Mouse (Mus musculus): ENCODE results near the gene P2rx1. TPM values are rescaled to one million over a fixed set of nuclear protein-coding genes. Genes with fewer than 3 reads are reported as not detected.
A peak's percentile ranks its signal among the peaks of the same experiment; 100 is the strongest.

Gene P2rx1
- polyA plus RNA-seq, 1 experiment from 2014 or later = 30.6 TPM

GRCm38 (mm10) chr11:72983283-72983682, 15.6 kb upstream of the P2rx1 start:
- no peaks in the 10 kb centered on the region for H3K9me3 ChIP-seq (replicated peaks; ENCODE audit: control insufficient read depth, low read length)
- no peak overlapping the region for H3K4me2 ChIP-seq (ENCODE audit: low read depth, low read length)
- no peak overlapping the region for H3K27ac ChIP-seq (ENCODE audit: low read length)
- no peak for ATAC-seq (ENCODE audit: insufficient read depth, low FRiP score)
- peaks cover 11% of the 10 kb centered on the region; the same call in 1 of the 2 replicates for H3K4me1 ChIP-seq (ENCODE audit: control insufficient read depth, insufficient read depth, low read length)
- H3K9ac ChIP-seq (ENCODE audit: low read length) = no peak overlapping the region
- no peaks in the 10 kb centered on the region for H3K36me3 ChIP-seq (ENCODE audit: control insufficient read depth, insufficient read depth, low read length)
- WGBS = 43% methylated on average over 5 of the region's 5 CpGs
- no peak overlapping the region for H3K4me3 ChIP-seq (replicated peaks; ENCODE audit: low read length)
- H3K27me3 ChIP-seq (ENCODE audit: control insufficient read depth, insufficient read depth, low read length) = no peaks in the 10 kb centered on the region

- no peak overlapping the region for H3K27ac ChIP-seq (ENCODE audit: low read length)
- H3K27me3 ChIP-seq (ENCODE audit: control insufficient read depth, insufficient read depth, low read length) = no peaks in the 10 kb centered on the region
- H3K36me3 ChIP-seq (ENCODE audit: control insufficient read depth, insufficient read depth, low read length) = no peaks in the 10 kb centered on the region
- no peak overlapping the region for H3K4me3 ChIP-seq (replicated peaks; ENCODE audit: low read length)
- H3K9ac ChIP-seq (ENCODE audit: low read length) = no peak overlapping the region
- peaks cover 17% of the 10 kb centered on the region for H3K4me1 ChIP-seq (ENCODE audit: control insufficient read depth, insufficient read depth, low read length)
- no peak for ATAC-seq (ENCODE audit: insufficient read depth, low FRiP score)
- WGBS = 58% methylated on average over 5 of the region's 5 CpGs
- no peak overlapping the region for H3K4me2 ChIP-seq (ENCODE audit: low read depth, low read length)
- no peaks in the 10 kb centered on the region for H3K9me3 ChIP-seq (replicated peaks; ENCODE audit: control insufficient read depth, low read length)
These were observed 12.2 kb upstream of the P2rx1 start for GRCm38 (mm10) chr11:72986745-72987144.

- Histone ChIP-seq H3K4me1 (ENCODE audit: control insufficient read depth, insufficient read depth, low read length) (peaks cover 22% of the 10 kb centered on the region), H3K9ac (ENCODE audit: low read length) (no peak overlapping the region), H3K27ac (ENCODE audit: low read length) (no peak overlapping the region), H3K27me3 (ENCODE audit: control insufficient read depth, insufficient read depth, low read length) (no peaks in the 10 kb centered on the region), H3K36me3 (ENCODE audit: control insufficient read depth, insufficient read depth, low read length) (no peaks in the 10 kb centered on the region), H3K4me2 (ENCODE audit: low read depth, low read length) (no peak overlapping the region), H3K4me3 (replicated peaks; ENCODE audit: low read length) (no peak overlapping the region), H3K9me3 (replicated peaks; ENCODE audit: control insufficient read depth, low read length) (no peaks in the 10 kb centered on the region)
- WGBS = 62% methylated on average over 5 of the region's 5 CpGs
- ATAC-seq (ENCODE audit: insufficient read depth, low FRiP score) = no peak
These were observed 11.7 kb upstream of the P2rx1 start for GRCm38 (mm10) chr11:72987234-72987633.

GRCm38 (mm10) chr11:72987807-72988206, 11.1 kb upstream of the P2rx1 start:
- ATAC-seq (ENCODE audit: insufficient read depth, low FRiP score) = no peak
- Histone ChIP-seq H3K27me3 (ENCODE audit: control insufficient read depth, insufficient read depth, low read length) (no peaks in the 10 kb centered on the region), H3K9me3 (replicated peaks; ENCODE audit: control insufficient read depth, low read length) (no peaks in the 10 kb centered on the region), H3K4me1 (ENCODE audit: control insufficient read depth, insufficient read depth, low read length) (peaks cover 25% of the 10 kb centered on the region), H3K27ac (ENCODE audit: low read length) (no peak overlapping the region), H3K4me3 (replicated peaks; ENCODE audit: low read length) (no peak overlapping the region), H3K36me3 (ENCODE audit: control insufficient read depth, insufficient read depth, low read length) (no peaks in the 10 kb centered on the region), H3K9ac (ENCODE audit: low read length) (no peak overlapping the region), H3K4me2 (ENCODE audit: low read depth, low read length) (no peak overlapping the region)
- WGBS = 62% methylated on average over 5 of the region's 5 CpGs

GRCm38 (mm10) chr11:72989044-72989443, 9.9 kb upstream of the P2rx1 start:
- WGBS = 63% methylated on average over 6 of the region's 6 CpGs
- ATAC-seq (ENCODE audit: insufficient read depth, low FRiP score) = no peak
- no peak overlapping the region for H3K27ac ChIP-seq (ENCODE audit: low read length)

GRCm38 (mm10) chr11:72990688-72991087, 8.2 kb upstream of the P2rx1 start:
- Histone ChIP-seq H3K4me1 (ENCODE audit: control insufficient read depth, insufficient read depth, low read length) (peaks cover 25% of the 10 kb centered on the region), H3K27ac (ENCODE audit: low read length) (no peak overlapping the region), H3K9me3 (replicated peaks; ENCODE audit: control insufficient read depth, low read length) (no peaks in the 10 kb centered on the region), H3K4me3 (replicated peaks; ENCODE audit: low read length) (no peak overlapping the region), H3K9ac (ENCODE audit: low read length) (no peak overlapping the region), H3K36me3 (ENCODE audit: control insufficient read depth, insufficient read depth, low read length) (no peaks in the 10 kb centered on the region), H3K27me3 (ENCODE audit: control insufficient read depth, insufficient read depth, low read length) (no peaks in the 10 kb centered on the region), H3K4me2 (ENCODE audit: low read depth, low read length) (no peak overlapping the region)
- no peak for ATAC-seq (ENCODE audit: insufficient read depth, low FRiP score)
- WGBS = 84% methylated on average over 9 of the region's 9 CpGs

More at GRCm38 (mm10) chr11:72989044-72989443, 9.9 kb upstream of the P2rx1 start:
- H3K9ac ChIP-seq (ENCODE audit: low read length) = no peak overlapping the region
- H3K36me3 ChIP-seq (ENCODE audit: control insufficient read depth, insufficient read depth, low read length) = no peaks in the 10 kb centered on the region
- no peak overlapping the region for H3K4me3 ChIP-seq (replicated peaks; ENCODE audit: low read length)
- H3K4me1 ChIP-seq (ENCODE audit: control insufficient read depth, insufficient read depth, low read length) = peaks cover 25% of the 10 kb centered on the region
- no peaks in the 10 kb centered on the region for H3K27me3 ChIP-seq (ENCODE audit: control insufficient read depth, insufficient read depth, low read length)
- no peaks in the 10 kb centered on the region for H3K9me3 ChIP-seq (replicated peaks; ENCODE audit: control insufficient read depth, low read length)
- H3K4me2 ChIP-seq (ENCODE audit: low read depth, low read length) = no peak overlapping the region

- H3K4me2 ChIP-seq (ENCODE audit: low read depth, low read length) = no peak overlapping the region
- peak overlapping the region; percentile 75 for H3K27ac ChIP-seq (ENCODE audit: low read length)
- no peaks in the 10 kb centered on the region for H3K36me3 ChIP-seq (ENCODE audit: control insufficient read depth, insufficient read depth, low read length)
- H3K9me3 ChIP-seq (replicated peaks; ENCODE audit: control insufficient read depth, low read length) = no peaks in the 10 kb centered on the region
- H3K4me3 ChIP-seq (replicated peaks; ENCODE audit: low read length) = no peak overlapping the region
- H3K9ac ChIP-seq (ENCODE audit: low read length) = no peak overlapping the region
- H3K4me1 ChIP-seq (ENCODE audit: control insufficient read depth, insufficient read depth, low read length) = peaks cover 20% of the 10 kb centered on the region
- ATAC-seq (ENCODE audit: insufficient read depth, low FRiP score) = peak; percentile 85
- no peaks in the 10 kb centered on the region for H3K27me3 ChIP-seq (ENCODE audit: control insufficient read depth, insufficient read depth, low read length)
- 27% methylated on average over 9 of the region's 9 CpGs for WGBS
These were observed 6.9 kb upstream of the P2rx1 start for GRCm38 (mm10) chr11:72991961-72992360.

GRCm38 (mm10) chr11:72996346-72996745, 2.6 kb upstream of the P2rx1 start:
- Histone ChIP-seq H3K4me1 (ENCODE audit: control insufficient read depth, insufficient read depth, low read length) (peaks cover 17% of the 10 kb centered on the region), H3K27me3 (ENCODE audit: control insufficient read depth, insufficient read depth, low read length) (no peaks in the 10 kb centered on the region), H3K9ac (ENCODE audit: low read length) (no peak overlapping the region), H3K4me2 (ENCODE audit: low read depth, low read length) (no peak overlapping the region), H3K9me3 (replicated peaks; ENCODE audit: control insufficient read depth, low read length) (no peaks in the 10 kb centered on the region), H3K27ac (ENCODE audit: low read length) (no peak overlapping the region), H3K36me3 (ENCODE audit: control insufficient read depth, insufficient read depth, low read length) (no peaks in the 10 kb centered on the region), H3K4me3 (replicated peaks; ENCODE audit: low read length) (no peak overlapping the region)
- no peak for ATAC-seq (ENCODE audit: insufficient read depth, low FRiP score)
- WGBS = 78% methylated on average over 6 of the region's 6 CpGs

GRCm38 (mm10) chr11:72996781-72997180, 2.1 kb upstream of the P2rx1 start:
- 86% methylated on average over 2 of the region's 2 CpGs for WGBS
- H3K4me1 ChIP-seq (ENCODE audit: control insufficient read depth, insufficient read depth, low read length) = peaks cover 14% of the 10 kb centered on the region
- no peaks in the 10 kb centered on the region for H3K9me3 ChIP-seq (replicated peaks; ENCODE audit: control insufficient read depth, low read length)
- no peak overlapping the region for H3K27ac ChIP-seq (ENCODE audit: low read length)
- ATAC-seq (ENCODE audit: insufficient read depth, low FRiP score) = no peak
- no peaks in the 10 kb centered on the region for H3K27me3 ChIP-seq (ENCODE audit: control insufficient read depth, insufficient read depth, low read length)
- H3K36me3 ChIP-seq (ENCODE audit: control insufficient read depth, insufficient read depth, low read length) = no peaks in the 10 kb centered on the region
- no peak overlapping the region for H3K4me2 ChIP-seq (ENCODE audit: low read depth, low read length)
- no peak overlapping the region for H3K4me3 ChIP-seq (replicated peaks; ENCODE audit: low read length)
- no peak overlapping the region for H3K9ac ChIP-seq (ENCODE audit: low read length)

Data from stomach, embryonic 16.5 days (tissue).